Mouse (Mus musculus) spleen, adult 2 months (tissue): ENCODE data around the gene Naa10.

ENCODE experiments used
- CTCF ChIP-seq: fragments of 200-500 bp; IDR thresholded peaks from 2 replicates; pipeline ENCODE4 v1.5.1; 2011; ENCODE audit warnings: mild to moderate bottlenecking, inconsistent platforms; ENCODE audit not compliant: insufficient read depth, insufficient read length, insufficient replicate concordance; ENCODE audit errors: extremely low read depth
- POLR2A ChIP-seq: fragments of 200-500 bp; IDR thresholded peaks from 2 replicates; pipeline ENCODE4 v1.6.1; 2011; ENCODE audit warnings: low read depth, low read length, inconsistent platforms

DNA sequence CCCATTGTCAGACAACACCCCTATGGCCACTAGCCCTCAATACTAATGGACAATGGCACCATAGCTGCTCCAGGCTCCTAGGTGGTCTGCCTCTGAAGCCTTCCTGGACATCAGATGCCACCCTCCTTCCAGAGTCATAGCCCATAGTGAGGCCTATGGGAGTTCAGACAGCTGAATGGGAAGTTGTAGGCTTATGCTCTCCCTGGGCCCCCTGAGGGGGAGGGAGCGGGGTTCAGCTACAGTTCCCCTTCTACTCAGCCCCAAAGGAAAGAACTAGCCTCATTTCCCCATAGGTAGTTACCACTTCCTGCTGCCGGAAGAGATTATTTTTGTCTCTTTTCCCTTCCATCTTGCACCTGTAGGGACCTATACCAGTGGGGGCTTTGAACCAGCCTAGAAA lies 10.2 kb downstream of the Naa10 start:
- no peak; the same call in 1 of the 2 replicates for TF ChIP-seq POLR2A
- no peak for TF ChIP-seq CTCF
